Mouse (Mus musculus): Measurements from ENCODE around the gene Sf3b3. TPM values are rescaled to one million over a fixed set of nuclear protein-coding genes. Genes with fewer than 3 reads are reported as not detected.
A peak's percentile ranks its signal among the peaks of the same experiment; 100 is the strongest.

The Sf3b3 gene
- polyA plus RNA-seq, 1 experiment, result 39.9 TPM

GRCm38 (mm10) chr8:110779924-110780718, 66.5 kb downstream of the Sf3b3 start:
- peak in 1 of 2 experiments; percentile 72 for DNase-seq (ENCODE audit: extremely low spot score in 1 of 2, low spot score in 1 of 2)

- no peak for DNase-seq (ENCODE audit: extremely low spot score in 1 of 2, low spot score in 1 of 2)
These were observed 70.3 kb downstream of the Sf3b3 start for GRCm38 (mm10) chr8:110776335-110776734.

- no peak for DNase-seq (ENCODE audit: extremely low spot score in 1 of 2, low spot score in 1 of 2)
These were observed 70.9 kb downstream of the Sf3b3 start for GRCm38 (mm10) chr8:110775721-110776120.

GRCm38 (mm10) chr8:110775316-110775715, 71.3 kb downstream of the Sf3b3 start:
- no peak for DNase-seq (ENCODE audit: extremely low spot score in 1 of 2, low spot score in 1 of 2)

- no peak for DNase-seq (ENCODE audit: extremely low spot score in 1 of 2, low spot score in 1 of 2)
These were observed 71.9 kb downstream of the Sf3b3 start for GRCm38 (mm10) chr8:110774725-110775124.

GRCm38 (mm10) chr8:110774047-110774446, 72.5 kb downstream of the Sf3b3 start:
- DNase-seq (ENCODE audit: extremely low spot score in 1 of 2, low spot score in 1 of 2), result no peak

- peak; percentile 62 to 64 for DNase-seq (ENCODE audit: extremely low spot score in 1 of 2, low spot score in 1 of 2)
These were observed 74.1 kb downstream of the Sf3b3 start for GRCm38 (mm10) chr8:110772452-110772851.

- DNase-seq (ENCODE audit: extremely low spot score in 1 of 2, low spot score in 1 of 2), result no peak
These were observed 79.3 kb downstream of the Sf3b3 start for GRCm38 (mm10) chr8:110767261-110767660.

GRCm38 (mm10) chr8:110764671-110765070, 81.9 kb downstream of the Sf3b3 start:
- DNase-seq (ENCODE audit: extremely low spot score in 1 of 2, low spot score in 1 of 2), result no peak

GRCm38 (mm10) chr8:110761988-110762387, 84.6 kb downstream of the Sf3b3 start:
- no peak for DNase-seq (ENCODE audit: extremely low spot score in 1 of 2, low spot score in 1 of 2)

GRCm38 (mm10) chr8:110761185-110761584, 85.4 kb downstream of the Sf3b3 start:
- DNase-seq (ENCODE audit: extremely low spot score in 1 of 2, low spot score in 1 of 2), result no peak

GRCm38 (mm10) chr8:110760280-110760940, 86.2 kb downstream of the Sf3b3 start:
- DNase-seq (ENCODE audit: extremely low spot score in 1 of 2, low spot score in 1 of 2), result no peak

Other genes starting within 250 kb of the Sf3b3 start
- 27.5 and 28.7 TPM in 2 replicates for gene Vac14, start 228.2 kb downstream of the Sf3b3 start, polyA plus RNA-seq (2012; rRNA removed)
- gene Mtss1l, start 125.3 kb downstream of the Sf3b3 start, polyA plus RNA-seq (2012; rRNA removed), result 202 and 212 TPM in 2 replicates
- 110 and 119 TPM in 2 replicates for gene Il34, start 40.9 kb downstream of the Sf3b3 start, polyA plus RNA-seq (2012; rRNA removed)
- 37.2 and 40.9 TPM in 2 replicates for gene Cog4, start 187 bp downstream of the Sf3b3 start, polyA plus RNA-seq (2012; rRNA removed)
- gene Fuk, start 55.7 kb upstream of the Sf3b3 start, polyA plus RNA-seq (2012; rRNA removed), result 15.8 and 18.4 TPM in 2 replicates
- gene St3gal2, start 73.1 kb upstream of the Sf3b3 start, polyA plus RNA-seq (2012; rRNA removed), result 48.0 and 56.7 TPM in 2 replicates
- gene Ddx19a, start 151.0 kb upstream of the Sf3b3 start, polyA plus RNA-seq (2012; rRNA removed), result 25.1 and 27.5 TPM in 2 replicates
- gene Ddx19b, start 185.0 kb upstream of the Sf3b3 start, polyA plus RNA-seq (2012; rRNA removed), result 14.2 TPM in 2 replicates
- gene Aars, start 186.4 kb upstream of the Sf3b3 start, polyA plus RNA-seq (2012; rRNA removed), result 65.7 and 70.7 TPM in 2 replicates
- not detected in 2 replicates for gene Exosc6, start 209.6 kb upstream of the Sf3b3 start, polyA plus RNA-seq (2012; rRNA removed)
- 4.1 and 4.4 TPM in 2 replicates for gene Clec18a, start 245.6 kb upstream of the Sf3b3 start, polyA plus RNA-seq (2012; rRNA removed)
- 12.9 and 15.8 TPM in 2 replicates for gene Pdpr, start 247.8 kb upstream of the Sf3b3 start, polyA plus RNA-seq (2012; rRNA removed)

Data from frontal cortex, adult 2 months (tissue).